Mouse (Mus musculus) stomach, postnatal 0 days (tissue): Measurements from ENCODE around the gene Ormdl3.

ENCODE experiments used
- CTCF ChIP-seq: IDR thresholded peaks from 2 replicates; pipeline ENCODE4 v1.5.1; 2016; ENCODE audit warnings: antibody characterized with exemption, low read depth, mild to moderate bottlenecking, moderate library complexity
- EP300 ChIP-seq: optimal IDR thresholded peaks from 2 replicates; pipeline ENCODE3; 2016; ENCODE audit warnings: antibody characterized with exemption

DNA sequence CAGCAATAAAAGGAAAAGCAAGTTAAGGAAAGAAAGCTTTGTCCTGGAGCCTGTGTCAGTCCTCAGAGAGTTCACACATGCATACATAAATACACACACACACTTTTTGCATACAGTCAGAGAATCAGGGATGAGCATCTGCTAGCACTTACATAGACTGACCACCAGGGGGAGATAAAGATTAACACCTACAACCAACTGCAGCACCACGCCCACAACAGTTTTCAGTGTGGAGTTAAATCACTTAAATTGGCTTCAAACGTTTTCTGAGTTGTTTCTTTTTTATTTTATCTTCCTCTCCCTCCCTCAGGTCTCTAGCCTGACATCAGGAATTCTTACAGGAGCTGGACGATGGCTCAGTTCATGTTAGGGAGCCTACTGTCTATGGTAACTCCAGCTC lies 19.6 kb upstream of the Ormdl3 start:
- TF ChIP-seq CTCF (peak; percentile 88), EP300 (no peak)
